Mouse (Mus musculus) right cerebral cortex, postnatal 36 days (tissue): ENCODE results near the gene Chchd6.

Experiments used
- DNase-seq, 2 experiments: peaks; one replicate each; pipeline ENCODE4 v3.0.0; 2022; ENCODE audit warnings: low spot score in 2 of 2, mixed read lengths in 1 of 2

Chchd6 gene

DNA sequence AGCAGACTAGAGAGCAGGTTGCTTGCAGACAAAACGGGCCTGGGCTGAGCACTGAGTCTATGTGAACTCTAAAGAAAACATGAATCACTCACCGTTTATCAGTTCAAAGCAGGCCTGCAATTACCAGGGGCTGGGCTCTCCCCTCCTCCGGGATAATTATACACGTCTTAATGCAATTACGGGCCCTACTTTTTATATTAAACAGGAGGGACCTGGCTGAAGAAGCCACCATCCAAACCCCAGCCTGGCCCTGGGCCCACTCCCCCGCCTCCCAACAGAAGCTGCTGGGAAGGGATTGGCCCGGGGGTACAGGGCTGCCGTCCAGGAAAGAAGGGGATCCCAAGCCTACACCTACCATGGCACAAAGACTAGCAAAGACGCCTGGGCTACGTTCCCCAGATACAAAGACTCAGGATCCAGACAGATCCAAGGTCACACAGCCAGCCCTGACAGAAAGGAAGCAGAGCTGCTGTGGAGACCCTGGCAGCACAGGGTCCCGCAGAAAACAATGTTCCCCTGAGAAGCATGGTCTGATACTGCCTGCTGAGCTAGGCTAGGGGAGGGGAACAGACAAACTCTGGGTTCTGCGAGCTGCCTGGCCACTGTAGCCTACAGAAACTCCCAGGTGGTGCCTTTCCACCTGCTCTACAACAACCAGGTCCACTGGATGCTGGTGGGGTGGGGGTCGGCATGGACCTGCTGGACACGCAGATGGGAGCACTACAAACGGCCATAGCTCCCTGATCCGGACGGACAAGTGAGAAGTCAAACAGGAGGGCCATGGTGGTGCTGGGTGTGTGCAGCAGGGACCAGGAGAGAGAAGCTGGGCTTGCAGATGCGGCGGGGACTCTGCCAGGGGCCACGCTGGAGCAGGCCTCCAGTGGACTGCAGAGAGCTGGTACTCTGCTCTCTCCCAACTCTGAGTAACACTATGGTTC is 235.4 kb downstream of the Chchd6 start:
- no peak for DNase-seq

- no peak for DNase-seq
These were observed 236.3 kb downstream of the Chchd6 start for GRCm38 (mm10) chr6:89359192-89359591.

GRCm38 (mm10) chr6:89355661-89356060 is 239.8 kb downstream of the Chchd6 start:
- DNase-seq: no peak

DNA sequence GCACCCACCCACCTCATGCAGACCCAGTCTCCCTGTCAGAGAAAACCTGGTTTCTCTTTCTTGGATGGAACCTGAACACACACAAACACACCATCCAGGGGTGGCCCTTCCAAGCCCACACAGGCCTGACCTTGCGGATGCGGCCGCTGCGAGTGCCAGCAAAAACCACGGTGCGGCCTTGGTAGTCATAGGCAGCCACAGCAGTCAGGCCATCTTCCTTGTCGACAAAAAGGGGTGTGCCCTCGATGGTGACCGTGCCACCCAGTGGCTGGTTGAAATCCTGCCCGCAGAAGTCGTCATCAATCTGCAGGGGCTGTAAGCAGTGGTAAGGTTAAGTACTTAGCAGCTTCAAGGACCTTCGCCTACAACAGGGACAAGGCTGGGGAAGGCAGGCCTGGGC is 240.7 kb downstream of the Chchd6 start:
- no peak for DNase-seq

GRCm38 (mm10) chr6:89354076-89354475 is 241.4 kb downstream of the Chchd6 start:
- no peak for DNase-seq

DNA sequence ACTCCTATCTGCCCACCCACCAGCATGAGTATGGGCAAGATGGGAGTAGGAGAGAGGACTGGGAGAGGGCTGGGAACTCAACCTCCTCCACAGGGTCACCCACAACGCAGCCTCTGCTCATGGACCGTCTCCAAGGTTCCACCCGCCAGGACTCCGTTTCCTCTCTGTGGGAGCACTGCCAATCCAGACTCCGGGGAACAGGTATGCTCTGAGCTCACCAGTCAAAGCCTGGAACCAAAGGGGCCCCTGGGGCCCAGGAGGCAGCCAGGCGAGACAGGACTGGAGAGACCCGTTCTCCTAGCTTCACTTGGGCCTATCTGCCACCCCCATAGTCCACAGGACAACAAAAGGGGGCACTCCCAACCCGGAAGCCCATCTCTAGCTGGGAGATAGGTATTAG is 242.4 kb downstream of the Chchd6 start:
- no peak for DNase-seq

DNA sequence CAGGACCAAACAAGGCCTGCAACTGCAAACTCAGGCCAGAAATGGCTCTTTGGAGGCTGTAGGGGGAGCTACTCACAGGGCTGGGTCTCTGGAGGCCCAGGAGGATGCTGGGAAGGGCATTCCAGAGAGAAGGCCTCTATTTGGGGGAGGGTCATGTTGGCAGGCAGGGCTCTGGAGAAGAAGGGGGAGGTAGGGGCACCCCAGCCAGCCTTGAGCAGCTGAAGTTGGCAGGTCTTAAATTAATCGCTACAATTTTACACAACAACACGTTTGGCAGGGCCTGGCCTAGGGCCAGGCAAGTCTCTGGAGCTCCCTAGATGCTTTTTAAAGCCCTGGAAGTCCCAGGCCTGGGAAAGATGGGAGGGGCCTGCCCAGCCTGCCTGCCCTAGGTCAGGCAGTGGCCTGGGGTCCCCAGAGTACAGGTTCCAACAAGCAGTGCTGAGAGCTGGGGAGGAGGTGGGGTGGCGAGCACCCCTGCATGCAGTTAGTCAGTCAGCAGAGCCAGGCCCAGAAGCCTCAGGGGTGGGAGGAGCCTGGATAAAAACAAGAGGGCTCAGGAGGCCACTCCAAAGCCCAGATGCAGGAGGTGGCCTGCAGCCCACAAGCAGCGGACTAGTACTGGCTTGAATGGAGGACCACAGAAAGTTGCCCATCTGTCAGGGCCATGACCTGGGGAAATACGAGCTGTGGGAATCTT is 243.9 kb downstream of the Chchd6 start:
- DNase-seq: no peak

GRCm38 (mm10) chr6:89350520-89350919 is 244.9 kb downstream of the Chchd6 start:
- no peak for DNase-seq

DNA sequence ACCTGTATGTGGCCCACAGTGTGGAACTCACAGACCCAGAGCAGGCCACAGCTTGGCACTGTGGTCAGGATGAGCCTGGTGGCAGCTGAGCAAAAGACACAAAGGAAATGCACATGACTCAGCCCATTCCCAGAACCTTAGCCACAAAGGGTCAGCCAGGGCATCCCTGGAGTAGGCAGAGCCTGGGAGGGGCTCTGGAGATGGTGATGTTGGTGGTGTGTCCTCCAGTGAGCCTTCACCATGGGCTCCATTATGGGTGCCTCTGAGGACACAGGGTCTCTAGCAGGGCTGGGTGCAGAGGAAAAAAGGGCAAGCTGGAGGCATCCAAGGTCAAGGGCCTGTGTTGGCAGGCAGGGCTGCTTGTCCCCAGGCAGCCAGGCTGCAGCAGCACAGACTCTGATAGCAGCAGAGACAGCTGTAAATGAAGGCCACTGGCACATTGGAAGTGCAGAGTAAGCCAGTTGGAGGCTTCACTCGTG is 245.4 kb downstream of the Chchd6 start:
- DNase-seq: no peak

DNA sequence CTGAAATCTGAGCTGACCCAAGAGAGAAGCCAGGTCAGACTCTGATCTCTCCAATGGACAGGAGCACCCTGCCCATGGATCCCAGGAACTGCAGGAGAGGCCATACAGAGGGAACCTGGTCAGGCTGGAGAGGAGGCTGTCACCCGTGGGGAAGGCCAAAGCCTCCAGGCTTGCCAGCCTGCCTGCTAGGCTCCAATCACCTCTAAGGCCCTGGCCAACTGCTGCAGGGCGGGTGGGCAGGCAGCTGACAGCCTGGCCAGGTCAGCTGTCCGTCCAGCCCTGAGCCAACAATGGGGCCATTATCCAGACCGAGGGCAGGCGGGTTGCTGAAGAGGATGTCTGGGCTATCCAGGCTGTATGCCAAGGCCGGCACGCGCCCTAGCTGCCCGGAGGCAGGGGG is 247.1 kb downstream of the Chchd6 start:
- DNase-seq: no peak

DNA sequence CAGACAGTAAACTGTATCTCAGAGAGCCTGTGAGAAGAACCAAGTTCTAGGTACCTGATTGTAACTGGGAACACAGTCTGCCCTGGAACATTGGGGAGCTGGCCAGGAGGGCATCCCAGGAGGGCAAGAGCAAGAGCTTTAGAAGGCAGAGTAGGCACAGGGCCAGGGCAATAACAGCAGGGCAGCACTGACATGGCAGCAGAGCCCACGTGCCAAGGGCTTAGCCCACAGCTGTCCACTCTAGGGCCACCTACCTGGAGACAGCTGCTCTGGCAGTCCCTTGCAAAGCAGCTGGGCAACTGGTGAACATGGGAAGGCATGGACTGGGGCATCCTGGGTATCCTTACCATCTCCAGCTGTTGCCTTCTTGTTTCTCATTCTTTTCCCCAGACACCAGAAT is 247.7 kb downstream of the Chchd6 start:
- DNase-seq: no peak

GRCm38 (mm10) chr6:89345855-89346254 is 249.6 kb downstream of the Chchd6 start:
- no peak for DNase-seq

GRCm38 (mm10) chr6:89345486-89345785 is 250.0 kb downstream of the Chchd6 start:
- DNase-seq: no peak

DNA sequence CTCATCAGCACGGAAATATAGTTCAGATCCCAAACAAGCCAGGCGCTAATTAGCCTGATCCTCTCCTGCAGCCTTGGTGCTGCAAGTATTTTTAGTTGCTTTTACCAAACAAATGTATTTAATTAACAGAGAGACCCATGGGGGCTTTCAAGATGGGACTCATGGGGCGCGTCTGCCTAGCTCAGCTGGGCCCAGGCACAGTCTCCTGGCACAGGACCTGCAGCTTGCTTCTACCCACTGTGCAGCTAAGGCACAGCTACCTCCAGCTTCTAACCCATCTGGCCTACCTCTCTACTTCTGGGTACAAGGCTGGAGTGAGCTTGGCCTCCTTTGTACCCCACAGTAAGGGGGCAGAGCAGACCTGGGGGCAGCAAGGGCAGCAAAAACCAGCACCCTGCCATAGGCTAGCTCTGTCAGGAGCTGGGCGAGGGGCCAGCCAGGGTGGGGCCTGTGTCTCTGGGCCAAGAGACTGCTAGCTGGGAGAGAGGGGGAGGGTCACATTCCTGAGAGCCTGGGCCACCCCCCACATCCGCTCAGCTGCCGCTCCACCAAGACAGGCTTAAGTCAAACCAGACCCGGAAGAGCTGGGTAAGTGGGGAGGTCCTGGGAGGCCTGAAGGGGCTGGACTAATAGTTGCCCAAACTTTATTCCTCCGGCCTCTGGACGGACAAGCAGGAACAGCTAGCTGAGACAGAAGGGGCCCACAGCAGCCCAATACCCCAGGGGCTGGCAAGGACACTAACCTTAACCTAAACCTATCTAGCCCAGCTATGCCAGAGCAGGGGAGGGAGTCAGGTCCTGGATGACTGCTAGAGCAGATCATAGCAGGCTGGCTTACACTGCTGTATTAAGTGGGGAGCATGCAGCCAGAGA is 250.6 kb downstream of the Chchd6 start:
- no peak for DNase-seq

- DNase-seq: no peak
These were observed 253.5 kb downstream of the Chchd6 start for GRCm38 (mm10) chr6:89341981-89342380.

DNA sequence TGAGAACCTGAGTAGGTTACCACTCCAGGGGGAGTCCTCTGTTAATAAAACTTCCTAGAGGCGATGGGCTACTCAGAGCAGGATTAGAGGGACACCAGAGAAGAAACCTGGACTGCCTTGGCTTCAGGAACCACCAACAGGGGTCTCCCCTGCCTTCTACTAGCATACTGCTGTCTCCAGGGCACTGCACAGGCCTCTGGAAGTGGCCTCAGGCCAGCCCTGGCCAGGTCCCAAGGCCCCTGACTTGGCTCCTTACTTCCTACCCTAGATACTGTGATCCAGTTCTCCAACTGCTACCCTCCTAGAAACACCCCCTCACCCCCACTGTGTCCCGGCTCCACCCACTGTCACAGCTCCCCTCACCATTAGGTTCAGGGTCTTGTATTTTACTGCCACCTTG is 256.0 kb downstream of the Chchd6 start:
- DNase-seq: no peak

DNA sequence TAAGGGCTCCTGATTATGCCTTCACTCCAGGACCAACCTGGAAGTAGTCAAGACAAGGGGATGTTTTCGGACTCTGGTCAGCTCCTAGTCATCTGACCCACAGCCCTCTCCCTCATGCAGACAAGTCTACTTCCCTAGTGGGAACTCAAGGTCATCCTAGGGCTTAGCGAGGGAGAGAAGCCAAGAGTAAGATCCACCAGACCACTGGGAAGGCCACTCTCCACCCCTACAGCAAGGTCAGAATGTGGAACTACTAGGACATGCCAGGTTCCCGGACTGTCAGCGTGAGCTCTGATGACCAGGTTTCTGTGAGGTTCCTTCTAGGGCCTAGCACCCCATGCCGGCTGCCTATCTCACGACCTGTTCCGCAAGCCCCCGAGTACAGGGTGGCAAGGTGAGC is 256.7 kb downstream of the Chchd6 start:
- DNase-seq: no peak

- DNase-seq: no peak
These were observed 257.9 kb downstream of the Chchd6 start for GRCm38 (mm10) chr6:89337574-89337973.

- DNase-seq: no peak
These were observed 261.3 kb downstream of the Chchd6 start for GRCm38 (mm10) chr6:89333964-89334702.
